Mouse (Mus musculus) telencephalon, adult 2 months (tissue): ENCODE results near the gene Gng8.

ENCODE experiments used
- DNase-seq: peaks from one replicate; pipeline ENCODE4 v3.0.0-alpha.2; 2011; ENCODE audit warnings: low read depth, low spot score

Gene Gng8

GRCm38 (mm10) chr7:16876006-16876405 is 15.6 kb upstream of the Gng8 start:
- DNase-seq: no peak

- DNase-seq: no peak
Measured at GRCm38 (mm10) chr7:16876608-16877007, 15.0 kb upstream of the Gng8 start.

GRCm38 (mm10) chr7:16877717-16878116 is 13.9 kb upstream of the Gng8 start:
- DNase-seq: no peak

GRCm38 (mm10) chr7:16879796-16880547 is 11.6 kb upstream of the Gng8 start:
- peak; percentile 46 for DNase-seq

GRCm38 (mm10) chr7:16880615-16881014 is 11.0 kb upstream of the Gng8 start:
- DNase-seq: no peak

GRCm38 (mm10) chr7:16883162-16883561 is 8.4 kb upstream of the Gng8 start:
- no peak for DNase-seq

- no peak for DNase-seq
Measured at GRCm38 (mm10) chr7:16884334-16884733, 7.3 kb upstream of the Gng8 start.

- no peak for DNase-seq
Measured at GRCm38 (mm10) chr7:16885271-16885776, 6.3 kb upstream of the Gng8 start.

- no peak for DNase-seq
Measured at GRCm38 (mm10) chr7:16885905-16886304, 5.7 kb upstream of the Gng8 start.

- DNase-seq: no peak
Measured at GRCm38 (mm10) chr7:16890536-16890935, 1.1 kb upstream of the Gng8 start.

- no peak for DNase-seq
Measured at GRCm38 (mm10) chr7:16890944-16891343, 642 bp upstream of the Gng8 start.

- no peak for DNase-seq
Measured at GRCm38 (mm10) chr7:16892352-16892730, 755 bp downstream of the Gng8 start.

- no peak for DNase-seq
Measured at GRCm38 (mm10) chr7:16893612-16894011, 2.0 kb downstream of the Gng8 start.

GRCm38 (mm10) chr7:16894279-16894678 is 2.7 kb downstream of the Gng8 start:
- no peak for DNase-seq

GRCm38 (mm10) chr7:16895000-16895399 is 3.4 kb downstream of the Gng8 start:
- DNase-seq: peak; percentile 26

- no peak for DNase-seq
Measured at GRCm38 (mm10) chr7:16895511-16895910, 3.9 kb downstream of the Gng8 start.

- no peak for DNase-seq
Measured at GRCm38 (mm10) chr7:16900526-16900925, 8.9 kb downstream of the Gng8 start.

- DNase-seq: no peak
Measured at GRCm38 (mm10) chr7:16903439-16903955, 11.9 kb downstream of the Gng8 start.

- no peak for DNase-seq
Measured at GRCm38 (mm10) chr7:16904120-16904675, 12.6 kb downstream of the Gng8 start.

GRCm38 (mm10) chr7:16905491-16906021 is 14.0 kb downstream of the Gng8 start:
- DNase-seq: no peak

- DNase-seq: no peak
Measured at GRCm38 (mm10) chr7:16906281-16906680, 14.7 kb downstream of the Gng8 start, which contains the start of gene Ptgir. Gene Ptgir (plus strand): TSS chr7:16906490.

- no peak for DNase-seq
Measured at GRCm38 (mm10) chr7:16906889-16907559, 15.4 kb downstream of the Gng8 start.
